Mouse (Mus musculus): ENCODE results near the gene Rrp36. TPM values are rescaled to one million over a fixed set of nuclear protein-coding genes. Genes with fewer than 3 reads are reported as not detected.
A peak's percentile ranks its signal among the peaks of the same experiment; 100 is the strongest.

Gene Rrp36
- polyA plus RNA-seq, 1 experiment from 2014 or later: 49.0 TPM

DNA sequence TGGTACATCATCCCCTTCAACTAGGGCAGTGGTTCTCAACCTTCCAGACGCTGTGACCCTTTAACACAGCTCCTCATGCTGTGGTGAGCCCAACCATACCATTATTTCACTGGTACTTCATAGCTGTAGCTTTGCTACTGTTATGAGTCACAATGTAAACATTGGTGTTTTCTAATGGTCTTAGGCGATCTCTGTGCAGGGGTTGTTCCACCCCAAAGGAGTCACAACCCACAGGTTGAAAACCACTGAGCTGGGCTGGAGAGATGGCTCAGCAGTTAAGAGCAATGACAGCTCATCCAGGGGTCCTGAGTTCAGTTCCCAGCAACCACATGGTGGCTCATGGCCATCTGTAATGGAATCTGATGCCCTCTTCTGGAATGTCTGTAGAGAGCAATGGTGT lies 17.2 kb upstream of the Rrp36 start:
- no peak for TF ChIP-seq CTCF (IDR thresholded peaks at IDR 0.05; ENCODE audit: low read depth)
- H3K36me3 ChIP-seq (ENCODE audit: control insufficient read depth, insufficient read depth): peaks cover 36% of the 10 kb centered on the region
- 76% methylated on average over 2 of the region's 2 CpGs for WGBS
- no peaks in the 10 kb centered on the region for H3K9me3 ChIP-seq (ENCODE audit: control insufficient read depth)
- ATAC-seq: no peak
- no peak overlapping the region for H3K9ac ChIP-seq (ENCODE audit: low read depth, low read length)
- H3K4me2 ChIP-seq (replicated peaks; ENCODE audit: low read depth): no peak overlapping the region
- H3K27ac ChIP-seq (ENCODE audit: low read depth, low read length): no peak overlapping the region
- H3K4me3 ChIP-seq (ENCODE audit: low read depth, low read length): no peak overlapping the region
- no peaks in the 10 kb centered on the region for H3K4me1 ChIP-seq (replicated peaks; ENCODE audit: control insufficient read depth, insufficient read depth, low read length)
- H3K27me3 ChIP-seq (replicated peaks; ENCODE audit: control insufficient read depth, insufficient read depth, low read length): no peaks in the 10 kb centered on the region

DNA sequence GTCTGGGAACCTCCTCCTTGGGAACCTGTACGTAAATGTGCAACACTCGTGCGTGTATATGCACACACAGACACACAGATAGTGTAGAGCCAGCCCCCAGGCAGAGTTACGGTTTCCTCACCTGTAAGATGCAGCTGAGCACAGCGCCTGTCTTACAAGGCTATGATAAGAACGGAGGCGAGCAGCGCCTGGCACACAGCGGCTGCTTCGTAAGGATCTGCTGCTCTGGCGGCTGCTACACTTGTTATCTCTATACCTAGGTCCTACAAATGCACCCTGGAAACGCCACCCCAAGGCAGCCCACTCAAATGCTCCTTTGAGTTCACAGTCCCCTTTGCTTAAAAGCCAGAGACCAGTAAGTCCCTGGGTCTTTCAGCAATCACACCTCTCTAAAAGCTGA lies 16.5 kb upstream of the Rrp36 start:
- H3K4me2 ChIP-seq (replicated peaks; ENCODE audit: low read depth): no peak overlapping the region
- ATAC-seq: no peak
- H3K36me3 ChIP-seq (ENCODE audit: control insufficient read depth, insufficient read depth): peaks cover 42% of the 10 kb centered on the region
- H3K4me1 ChIP-seq (replicated peaks; ENCODE audit: control insufficient read depth, insufficient read depth, low read length): no peaks in the 10 kb centered on the region
- TF ChIP-seq CTCF (IDR thresholded peaks at IDR 0.05; ENCODE audit: low read depth): no peak
- no peak overlapping the region for H3K27ac ChIP-seq (ENCODE audit: low read depth, low read length)
- no peak overlapping the region for H3K4me3 ChIP-seq (ENCODE audit: low read depth, low read length)
- 87% methylated on average over 12 of the region's 12 CpGs for WGBS
- no peaks in the 10 kb centered on the region for H3K9me3 ChIP-seq (ENCODE audit: control insufficient read depth)
- H3K9ac ChIP-seq (ENCODE audit: low read depth, low read length): no peak overlapping the region
- no peaks in the 10 kb centered on the region for H3K27me3 ChIP-seq (replicated peaks; ENCODE audit: control insufficient read depth, insufficient read depth, low read length)

DNA sequence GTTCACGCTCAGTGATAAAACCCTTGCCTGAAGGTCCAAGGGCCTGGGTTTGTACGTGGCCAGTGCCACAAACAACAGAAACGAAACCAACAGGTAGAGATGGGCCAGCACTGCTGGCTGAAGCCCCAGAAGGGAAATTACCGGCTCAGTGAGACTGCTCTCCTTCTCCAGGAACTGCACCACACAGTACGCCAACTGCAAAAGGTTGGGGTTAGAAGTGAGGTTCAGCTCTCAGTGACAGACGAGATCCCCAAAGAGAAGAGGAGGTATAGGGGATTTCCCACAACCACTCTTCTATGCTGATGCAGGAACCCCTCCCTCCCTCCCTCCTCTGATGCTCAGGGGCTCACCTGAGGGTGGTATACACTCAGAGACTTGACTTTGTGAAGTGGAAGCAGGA lies 11.8 kb upstream of the Rrp36 start:
- H3K4me1 ChIP-seq (replicated peaks; ENCODE audit: control insufficient read depth, insufficient read depth, low read length): peaks cover 3% of the 10 kb centered on the region; the same call in 1 of the 2 replicates
- H3K27ac ChIP-seq (ENCODE audit: low read depth, low read length): no peak overlapping the region
- no peaks in the 10 kb centered on the region for H3K9me3 ChIP-seq (ENCODE audit: control insufficient read depth)
- peaks cover 58% of the 10 kb centered on the region for H3K36me3 ChIP-seq (ENCODE audit: control insufficient read depth, insufficient read depth)
- no peak for ATAC-seq
- H3K27me3 ChIP-seq (replicated peaks; ENCODE audit: control insufficient read depth, insufficient read depth, low read length): no peaks in the 10 kb centered on the region
- WGBS: 81% methylated on average over 6 of the region's 6 CpGs
- TF ChIP-seq CTCF (IDR thresholded peaks at IDR 0.05; ENCODE audit: low read depth): no peak
- H3K4me3 ChIP-seq (ENCODE audit: low read depth, low read length): no peak overlapping the region
- no peak overlapping the region for H3K9ac ChIP-seq (ENCODE audit: low read depth, low read length)
- H3K4me2 ChIP-seq (replicated peaks; ENCODE audit: low read depth): no peak overlapping the region

DNA sequence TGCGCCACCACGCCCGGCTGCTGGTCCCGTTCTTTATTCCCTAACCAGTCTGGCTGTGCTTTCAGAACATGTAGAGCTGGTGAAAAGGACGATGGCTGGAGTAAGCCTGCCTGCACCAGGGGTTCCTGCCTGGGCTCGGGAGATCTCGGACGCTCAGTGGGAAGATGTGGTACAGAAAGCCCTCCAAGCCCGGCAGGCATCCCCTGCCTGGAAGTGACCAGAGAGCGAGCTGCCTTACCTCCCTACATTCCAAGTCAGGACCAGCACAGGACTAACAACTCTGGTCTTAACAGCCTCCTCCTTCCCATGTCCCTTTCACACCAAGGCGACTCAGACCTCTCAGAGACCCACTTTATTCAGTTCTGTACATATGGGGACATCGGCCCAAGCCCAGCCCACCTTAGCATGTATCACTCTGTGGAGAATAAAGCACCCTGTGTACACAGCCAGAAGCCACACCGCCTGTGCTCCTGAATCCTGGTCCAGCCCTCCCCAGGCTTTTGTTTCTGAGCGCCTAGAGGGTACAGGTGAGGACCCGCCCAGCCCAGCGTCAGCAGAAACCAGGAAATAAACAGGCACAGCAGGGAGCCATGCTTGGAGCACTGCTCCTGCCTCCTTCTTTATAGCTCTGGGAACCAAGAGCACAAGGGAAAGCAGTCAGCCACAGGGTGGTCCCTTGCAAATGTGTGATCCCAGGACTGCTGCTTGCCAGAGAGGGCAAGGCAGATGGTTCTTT lies 8.7 kb upstream of the Rrp36 start:
- H3K9me3 ChIP-seq (ENCODE audit: control insufficient read depth): no peaks in the 10 kb centered on the region
- TF ChIP-seq CTCF (IDR thresholded peaks at IDR 0.05; ENCODE audit: low read depth): no peak
- ATAC-seq: no peak
- H3K9ac ChIP-seq (ENCODE audit: low read depth, low read length): no peak overlapping the region
- no peak overlapping the region for H3K4me3 ChIP-seq (ENCODE audit: low read depth, low read length)
- H3K36me3 ChIP-seq (ENCODE audit: control insufficient read depth, insufficient read depth): peaks cover 48% of the 10 kb centered on the region
- peak overlapping the region; percentile 15; the same call in 1 of the 2 replicates for H3K27ac ChIP-seq (ENCODE audit: low read depth, low read length)
- 76% methylated on average over 16 of the region's 16 CpGs for WGBS
- H3K4me1 ChIP-seq (replicated peaks; ENCODE audit: control insufficient read depth, insufficient read depth, low read length): peaks cover 3% of the 10 kb centered on the region; the same call in 1 of the 2 replicates
- no peaks in the 10 kb centered on the region for H3K27me3 ChIP-seq (replicated peaks; ENCODE audit: control insufficient read depth, insufficient read depth, low read length)
- H3K4me2 ChIP-seq (replicated peaks; ENCODE audit: low read depth): no peak overlapping the region

DNA sequence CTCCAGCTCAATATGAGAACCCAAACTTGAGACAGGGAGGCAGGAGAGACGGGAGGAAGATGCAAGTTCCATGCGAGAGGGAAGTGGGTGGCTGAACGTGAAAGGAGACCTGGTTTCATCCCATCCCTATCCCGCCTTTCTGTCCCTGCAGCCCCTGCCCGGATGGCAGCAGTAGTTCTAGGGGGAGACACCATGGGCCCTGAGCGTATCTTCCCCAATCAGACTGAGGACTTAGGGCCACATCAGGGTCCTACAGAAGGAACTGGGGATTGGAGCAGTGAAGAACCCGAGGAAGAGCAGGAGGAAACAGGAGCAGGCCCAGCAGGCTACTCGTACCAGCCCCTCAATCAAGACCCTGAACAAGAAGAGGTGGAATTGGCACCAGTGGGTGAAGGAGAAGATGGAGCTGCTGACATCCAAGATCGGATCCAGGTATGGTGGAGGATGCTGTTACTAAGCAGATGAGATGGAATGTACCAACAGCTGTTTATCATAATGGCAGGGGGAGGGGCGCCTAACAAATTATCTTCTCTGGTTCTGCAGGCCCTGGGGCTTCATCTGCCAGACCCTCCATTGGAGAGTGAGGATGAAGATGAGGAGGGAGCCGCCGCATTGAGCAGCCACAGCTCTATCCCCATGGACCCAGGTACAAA lies 7.4 kb upstream of the Rrp36 start:
- Histone ChIP-seq H3K4me3 (ENCODE audit: low read depth, low read length) (peak overlapping the region; percentile 87), H3K27ac (ENCODE audit: low read depth, low read length) (0 out of 2 replicates have a peak overlapping the region, but pooled peaks have one; percentile 50), H3K27me3 (replicated peaks; ENCODE audit: control insufficient read depth, insufficient read depth, low read length) (no peaks in the 10 kb centered on the region), H3K9ac (ENCODE audit: low read depth, low read length) (peak overlapping the region; percentile 67), H3K36me3 (ENCODE audit: control insufficient read depth, insufficient read depth) (peaks cover 48% of the 10 kb centered on the region), H3K9me3 (ENCODE audit: control insufficient read depth) (no peaks in the 10 kb centered on the region), H3K4me2 (replicated peaks; ENCODE audit: low read depth) (peak overlapping the region; percentile 89), H3K4me1 (replicated peaks; ENCODE audit: control insufficient read depth, insufficient read depth, low read length) (peaks cover 3% of the 10 kb centered on the region; the same call in 1 of the 2 replicates)
- ATAC-seq: no peak
- TF ChIP-seq CTCF (IDR thresholded peaks at IDR 0.05; ENCODE audit: low read depth): no peak
- WGBS: 21% methylated on average over 12 of the region's 12 CpGs

DNA sequence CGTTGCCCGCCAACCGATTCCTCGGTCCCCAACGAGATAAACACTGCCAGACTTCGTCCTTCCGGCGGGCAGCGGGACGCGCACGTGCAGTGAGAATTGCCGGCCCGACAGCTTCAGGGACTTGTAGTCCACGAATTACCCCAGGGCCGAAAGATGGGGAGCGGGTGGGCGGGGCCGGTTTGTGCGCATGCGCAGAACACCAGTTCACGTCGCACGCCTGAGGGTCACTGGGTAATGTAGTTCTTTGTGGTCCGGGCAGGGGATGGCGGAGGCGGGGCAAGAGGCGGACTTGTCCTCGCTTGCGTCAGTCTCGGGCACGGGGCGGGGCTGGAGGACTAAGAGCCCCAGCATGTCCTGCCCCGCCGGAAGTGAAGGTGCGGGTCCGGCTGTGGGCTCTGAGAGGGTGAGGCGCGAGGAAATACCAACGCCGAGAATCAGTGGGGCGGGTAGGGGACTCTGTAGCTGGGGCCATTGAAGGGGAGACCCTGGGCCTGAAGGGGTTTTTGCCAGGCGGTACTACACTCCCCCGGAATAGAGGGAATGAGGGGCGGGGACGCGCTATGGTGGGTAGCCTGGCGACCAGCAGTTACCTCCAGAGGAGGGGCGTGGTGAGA lies 6.7 kb upstream of the Rrp36 start, which contains the start of gene Klhdc3:
Gene Klhdc3 (minus strand): TSS at position 155 of the 614 bp plus-strand sequence.
- WGBS: under 1% methylated on average over 49 of the region's 49 CpGs
- TF ChIP-seq CTCF (IDR thresholded peaks at IDR 0.05; ENCODE audit: low read depth): 0 out of 2 replicates have a peak, but pooled peaks have one; percentile 5

More for the DNA sequence above, 6.7 kb upstream of the Rrp36 start, which contains the start of gene Klhdc3:
- Histone ChIP-seq H3K36me3 (ENCODE audit: control insufficient read depth, insufficient read depth) (peaks cover 49% of the 10 kb centered on the region), H3K9ac (ENCODE audit: low read depth, low read length) (peak within 1 kb of the TSS; percentile 67), H3K27ac (ENCODE audit: low read depth, low read length) (peak within 1 kb of the TSS; percentile 87), H3K9me3 (ENCODE audit: control insufficient read depth) (no peaks in the 10 kb centered on the region), H3K4me2 (replicated peaks; ENCODE audit: low read depth) (peak within 1 kb of the TSS; percentile 89), H3K4me3 (ENCODE audit: low read depth, low read length) (peak within 1 kb of the TSS; percentile 87), H3K27me3 (replicated peaks; ENCODE audit: control insufficient read depth, insufficient read depth, low read length) (no peaks in the 10 kb centered on the region), H3K4me1 (replicated peaks; ENCODE audit: control insufficient read depth, insufficient read depth, low read length) (peaks cover 3% of the 10 kb centered on the region; the same call in 1 of the 2 replicates)
- ATAC-seq: peak; percentile 95

Data from intestine, postnatal 0 days (tissue).